Mouse (Mus musculus) adrenal gland, postnatal 10 days (tissue): ENCODE results near the gene Cacna2d2. TPM values are rescaled to one million over a fixed set of nuclear protein-coding genes. Genes with fewer than 3 reads are reported as not detected.
"Not testable (repeated sequence)": the region's sequence is repeated elsewhere in the genome, so short reads cannot be mapped to it uniquely, and the experiment has no call there.

Experiments
- DNase-seq: peaks from one replicate; pipeline ENCODE4 v3.0.0; 2021; ENCODE audit warnings: mixed read lengths
- total RNA-seq, 2 experiments: library from RNA; stranded (reverse); gene quantifications; 2 replicates each; pipeline ENCODE4 v1.2.3; 2021

The Cacna2d2 gene
- total RNA-seq, 2 experiments from 2014 or later: 4.1 to 4.7 TPM

DNA sequence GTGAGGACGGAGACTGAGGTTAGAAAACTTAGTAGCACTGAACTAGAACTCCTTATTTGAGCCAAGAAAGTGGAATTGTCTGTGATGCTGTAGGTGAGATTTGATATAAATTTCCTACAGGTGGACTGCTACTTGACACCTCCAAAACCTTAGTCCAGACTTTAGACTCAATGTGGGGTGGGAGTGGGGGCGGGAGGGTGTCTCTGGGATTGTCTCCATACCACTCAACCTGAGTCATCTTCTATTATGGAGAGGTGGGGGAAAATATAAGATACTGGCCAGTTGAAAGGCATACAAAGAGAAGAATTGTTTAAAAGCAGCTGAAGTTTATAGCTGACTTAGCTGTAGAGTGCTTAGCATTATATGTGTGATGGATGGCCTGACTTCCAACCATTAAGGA, 156.3 kb downstream of the Cacna2d2 start:
- no peak for DNase-seq

DNA sequence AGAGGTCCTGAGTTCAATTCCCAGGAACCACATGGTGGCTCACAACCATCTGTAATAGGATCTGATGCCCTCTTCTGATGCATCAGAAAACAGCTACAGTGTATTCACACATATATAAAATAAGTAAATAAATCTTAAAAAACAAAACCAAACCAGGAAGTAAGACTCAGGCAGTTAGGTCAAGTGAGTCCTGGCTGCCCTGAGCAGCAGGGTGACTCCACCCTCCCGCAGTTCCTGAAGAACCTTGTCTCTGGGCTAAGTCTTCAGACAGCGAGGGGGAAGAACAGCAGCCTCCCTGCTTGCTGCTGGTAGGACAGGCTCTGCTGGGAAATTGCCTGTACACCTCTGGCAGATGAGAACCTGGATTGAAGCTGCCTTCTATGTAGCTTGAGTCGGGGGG, 156.9 kb downstream of the Cacna2d2 start:
- no peak for DNase-seq

DNA sequence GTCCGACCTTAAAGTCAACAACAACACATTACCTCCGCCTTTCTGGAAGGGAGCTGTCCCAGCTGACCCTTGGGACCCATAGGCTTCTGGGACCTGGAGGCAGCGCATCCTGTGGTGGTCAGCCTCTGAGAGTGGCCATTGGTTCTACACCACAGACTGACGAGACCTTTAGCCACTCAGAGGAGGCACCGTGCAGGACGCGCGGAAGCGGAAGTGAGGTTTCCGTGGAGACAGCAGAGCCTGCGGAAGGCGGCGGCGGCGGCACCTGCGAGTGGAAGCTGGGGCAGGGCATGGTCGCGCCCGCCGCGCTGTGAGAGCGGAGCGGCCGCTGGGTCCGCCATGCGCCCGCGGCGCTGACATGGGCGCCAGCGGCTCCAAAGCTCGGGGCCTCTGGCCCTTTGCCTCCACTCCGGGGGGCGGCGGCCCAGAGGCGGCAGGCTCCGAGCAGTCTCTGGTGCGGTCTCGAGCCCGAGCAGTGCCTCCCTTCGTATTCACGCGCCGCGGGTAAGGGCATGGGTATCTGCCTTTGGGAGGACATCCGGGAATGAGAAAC, 163.7 kb downstream of the Cacna2d2 start, which contains the start of gene Tusc2:
TSS of gene Tusc2 (plus strand) at position 227 of the 553 bp plus-strand sequence.
- peak; percentile 96 for DNase-seq

DNA sequence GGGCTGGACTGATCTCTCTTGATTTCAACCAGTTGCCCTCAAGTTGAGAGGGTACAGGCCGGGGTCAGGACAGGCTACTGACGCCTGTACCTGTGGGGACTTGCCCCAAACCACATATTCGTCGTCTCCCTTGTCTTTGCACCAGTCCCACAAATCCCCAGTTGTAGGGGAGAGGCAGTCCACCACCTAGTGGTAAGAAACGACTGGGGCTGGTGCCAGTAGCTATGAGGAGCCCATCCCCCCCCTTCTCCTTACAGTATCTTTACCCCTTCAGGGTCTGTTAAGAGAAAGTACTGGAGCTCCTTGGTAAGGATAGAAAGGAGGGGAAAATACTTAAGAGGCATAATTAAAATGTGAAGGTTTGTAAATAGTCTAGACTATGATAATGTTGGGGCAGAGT, 166.1 kb downstream of the Cacna2d2 start:
- DNase-seq: not testable (repeated sequence)

DNA sequence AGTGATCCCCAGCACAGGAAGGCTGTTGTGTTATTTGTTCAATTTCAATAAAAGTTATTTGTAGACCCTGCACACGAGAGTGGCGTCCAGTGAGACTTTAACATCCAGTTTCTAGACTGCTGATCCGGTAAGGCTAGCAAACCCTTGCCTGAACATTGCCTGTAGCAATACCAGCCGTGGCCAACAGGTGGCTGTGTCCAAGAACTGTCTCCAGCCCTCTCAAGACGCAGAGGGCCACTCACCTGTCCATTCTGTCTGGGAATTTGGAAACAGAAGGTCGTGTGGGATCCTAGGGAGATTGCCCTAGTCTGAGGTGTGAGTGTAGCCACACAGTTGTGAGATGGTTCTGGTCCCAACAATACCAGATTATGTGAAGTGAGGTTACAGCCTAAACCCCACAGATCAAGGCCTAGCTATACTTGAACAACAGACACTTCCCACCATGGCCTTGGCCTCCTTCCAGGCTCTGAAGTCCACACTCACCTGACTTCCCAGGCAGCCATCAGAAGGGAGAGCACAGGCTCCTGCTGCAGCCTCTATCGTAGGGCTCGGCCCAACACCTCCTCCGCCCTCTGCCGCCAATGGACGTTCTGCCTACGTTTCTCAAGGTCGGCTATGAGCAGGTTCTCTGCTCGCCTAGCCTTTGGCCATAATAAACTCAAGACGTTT, 166.8 kb downstream of the Cacna2d2 start:
- DNase-seq: peak; percentile 92

DNA sequence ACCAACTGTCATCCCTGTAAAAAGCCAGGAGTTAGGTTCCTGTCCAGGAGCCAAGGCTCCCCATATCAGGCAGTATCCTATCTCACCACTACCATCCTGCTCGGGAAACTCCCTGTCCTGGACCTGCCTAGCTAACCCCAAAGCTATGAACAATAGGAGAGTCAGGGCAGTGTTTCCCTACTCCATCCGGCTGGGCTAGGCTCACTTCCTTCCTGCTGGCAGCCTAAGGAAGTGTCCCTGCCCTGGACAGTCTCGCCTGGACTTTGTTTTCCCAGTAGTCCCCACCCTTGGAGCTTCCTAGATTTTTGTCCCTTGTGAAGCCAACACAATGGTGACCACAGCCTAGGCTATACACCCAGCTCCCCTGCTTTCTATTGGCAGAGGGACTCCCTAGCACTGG, 167.4 kb downstream of the Cacna2d2 start:
- DNase-seq: peak; percentile 49

DNA sequence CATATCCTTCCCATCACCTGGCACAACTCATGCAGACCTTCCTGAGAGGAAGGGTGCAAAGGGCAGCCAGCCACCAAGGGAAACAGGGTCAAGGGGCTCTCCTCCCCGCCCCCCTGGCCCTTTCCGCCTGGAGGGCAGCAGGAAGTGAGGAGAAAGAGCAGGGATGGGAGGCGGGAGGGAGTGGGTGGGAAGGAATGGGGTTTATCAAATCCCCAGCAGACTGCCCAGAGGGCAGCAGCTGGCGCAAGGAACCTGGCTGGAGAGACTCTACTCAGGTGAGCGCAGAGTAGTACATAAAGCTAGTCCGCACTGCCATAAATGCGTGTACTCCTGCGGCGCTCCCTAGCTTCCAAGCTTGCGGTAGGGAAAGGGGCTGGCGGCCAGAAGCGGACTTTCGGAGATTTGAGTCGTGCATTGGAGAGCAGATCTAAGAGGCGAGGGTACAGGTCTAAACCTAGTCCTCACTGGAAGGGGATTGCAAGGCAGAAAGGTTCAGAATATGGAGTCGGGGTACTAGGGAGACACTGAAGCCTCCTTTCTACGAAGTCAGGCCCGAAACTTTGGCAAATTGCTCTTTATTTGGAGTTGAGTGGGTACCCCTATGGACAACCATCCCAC, 168.4 kb downstream of the Cacna2d2 start, which contains the start of gene Hyal2:
TSS of gene Hyal2 (plus strand) at position 244 of the 618 bp plus-strand sequence.
- DNase-seq: peak; percentile 59

DNA sequence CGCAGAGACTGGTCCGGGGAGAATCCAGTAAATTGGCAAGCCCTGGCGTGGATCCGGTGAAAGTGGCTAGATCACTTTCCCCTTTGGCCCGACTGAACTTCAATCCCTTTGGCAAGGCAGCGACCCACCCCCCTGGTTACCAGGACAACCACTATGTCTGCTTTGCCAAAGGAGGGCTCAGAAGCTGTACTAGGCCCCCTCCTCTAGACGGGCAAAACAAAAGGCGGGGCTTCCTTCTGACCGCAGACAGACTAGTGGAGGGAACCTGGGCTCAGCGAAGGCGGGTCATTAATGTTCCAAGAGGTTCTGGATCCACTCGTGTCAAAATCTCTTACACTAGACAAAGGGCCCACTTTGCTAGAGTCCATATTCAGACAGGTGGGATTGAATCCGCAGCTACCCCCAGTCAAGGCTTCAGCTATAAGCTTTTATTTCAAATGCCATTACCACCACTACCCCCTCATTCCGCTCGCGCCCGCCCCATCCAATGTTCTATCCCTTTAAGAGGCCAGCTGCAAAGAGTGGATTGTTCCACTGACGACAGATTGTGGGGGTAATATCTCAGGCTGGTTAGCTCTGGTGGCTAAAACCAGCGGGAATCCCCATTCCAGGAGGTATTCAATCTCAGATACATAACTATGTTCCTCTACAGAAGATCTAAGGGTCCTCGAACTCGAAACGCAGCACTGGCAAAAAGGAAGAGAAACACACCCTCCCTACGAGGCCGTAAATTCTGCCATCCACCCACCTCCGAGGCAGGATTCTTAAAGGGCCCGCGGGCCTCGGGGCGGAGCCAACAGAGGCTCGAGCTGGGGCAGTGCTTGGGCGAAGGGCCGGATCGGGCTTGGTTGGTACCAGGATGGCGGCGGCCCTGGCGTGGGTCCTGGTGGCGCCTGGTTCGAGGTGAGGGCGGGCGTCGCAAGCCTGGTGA, 169.2 kb downstream of the Cacna2d2 start:
- peak; percentile 91 for DNase-seq

DNA sequence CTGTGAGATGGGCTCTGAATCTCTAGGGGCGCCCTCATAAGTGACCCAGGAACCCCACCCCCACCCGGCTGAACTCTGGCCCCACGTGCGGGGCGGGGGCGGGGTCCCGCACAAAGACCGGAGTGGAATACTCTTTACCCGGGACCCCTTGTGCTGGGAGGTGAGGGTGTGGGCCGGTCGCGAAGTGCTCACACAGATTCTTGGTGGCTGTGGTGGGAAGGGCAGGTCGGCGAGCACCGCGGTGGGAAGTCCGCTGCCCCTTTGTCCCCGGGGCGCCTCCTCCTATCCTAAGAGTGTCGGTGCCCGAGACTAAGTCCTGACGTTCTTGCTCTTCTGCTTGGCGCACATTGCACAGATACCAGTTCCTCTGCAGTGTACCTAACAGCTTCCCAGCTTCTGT, 169.9 kb downstream of the Cacna2d2 start:
- no peak for DNase-seq

DNA sequence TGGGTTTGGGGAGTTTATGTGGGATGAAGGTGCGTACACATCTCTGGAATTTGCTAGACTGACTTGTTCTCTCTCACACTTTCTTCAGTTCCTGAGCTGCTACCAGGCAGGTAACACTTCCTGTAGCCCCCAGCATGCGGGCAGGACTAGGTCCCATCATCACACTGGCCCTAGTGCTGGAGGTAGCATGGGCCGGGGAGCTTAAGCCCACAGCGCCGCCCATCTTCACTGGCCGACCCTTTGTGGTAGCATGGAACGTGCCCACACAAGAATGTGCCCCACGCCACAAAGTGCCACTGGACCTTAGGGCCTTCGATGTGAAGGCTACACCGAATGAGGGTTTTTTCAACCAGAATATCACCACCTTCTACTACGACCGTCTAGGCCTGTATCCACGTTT, 170.6 kb downstream of the Cacna2d2 start:
- DNase-seq: no peak

DNA sequence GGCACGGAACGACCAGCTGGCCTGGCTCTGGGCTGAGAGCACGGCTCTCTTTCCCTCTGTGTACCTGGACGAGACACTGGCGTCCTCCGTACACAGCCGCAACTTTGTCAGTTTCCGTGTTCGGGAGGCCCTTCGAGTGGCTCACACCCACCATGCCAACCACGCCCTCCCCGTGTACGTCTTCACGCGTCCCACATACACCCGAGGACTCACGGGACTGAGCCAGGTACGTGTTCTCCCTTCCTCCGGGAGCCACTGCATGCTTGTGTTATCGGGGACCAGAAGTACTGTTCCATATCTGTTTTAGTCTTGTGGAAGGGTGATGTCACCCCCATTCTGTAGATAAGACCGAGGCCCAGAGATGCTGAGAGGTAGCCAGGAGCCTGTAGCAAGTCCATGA, 171.4 kb downstream of the Cacna2d2 start:
- DNase-seq: no peak

DNA sequence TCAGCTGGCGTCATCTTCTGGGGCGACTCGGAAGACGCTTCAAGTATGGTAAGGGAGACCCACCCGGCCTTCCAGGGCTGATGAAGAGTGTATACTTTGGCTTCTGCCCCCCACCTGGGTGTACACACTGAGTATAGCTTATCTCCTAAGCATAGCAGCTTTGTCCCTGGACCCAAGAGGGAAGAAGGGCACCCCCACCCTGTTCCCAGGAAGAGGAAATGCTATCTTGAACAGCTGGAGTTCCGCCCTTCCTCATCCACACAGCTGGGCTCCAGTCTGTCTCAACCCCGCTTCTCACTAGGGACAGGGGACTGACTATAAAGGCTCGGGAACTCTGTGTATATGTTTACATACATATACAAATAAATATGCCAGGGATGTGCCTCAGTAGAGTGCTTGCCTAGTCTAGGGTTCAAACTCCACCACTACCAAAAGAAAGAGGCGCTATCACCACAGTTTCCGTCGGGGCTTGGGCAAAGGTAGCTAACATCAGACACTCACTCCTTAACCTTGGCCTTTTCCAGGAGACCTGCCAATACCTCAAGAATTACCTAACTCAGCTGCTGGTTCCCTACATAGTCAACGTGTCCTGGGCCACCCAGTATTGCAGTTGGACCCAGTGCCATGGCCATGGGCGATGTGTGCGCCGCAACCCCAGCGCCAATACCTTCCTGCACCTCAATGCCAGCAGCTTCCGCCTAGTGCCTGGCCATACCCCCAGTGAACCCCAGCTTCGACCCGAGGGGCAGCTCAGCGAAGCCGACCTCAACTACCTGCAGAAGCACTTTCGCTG, 172.3 kb downstream of the Cacna2d2 start:
- no peak for DNase-seq

DNA sequence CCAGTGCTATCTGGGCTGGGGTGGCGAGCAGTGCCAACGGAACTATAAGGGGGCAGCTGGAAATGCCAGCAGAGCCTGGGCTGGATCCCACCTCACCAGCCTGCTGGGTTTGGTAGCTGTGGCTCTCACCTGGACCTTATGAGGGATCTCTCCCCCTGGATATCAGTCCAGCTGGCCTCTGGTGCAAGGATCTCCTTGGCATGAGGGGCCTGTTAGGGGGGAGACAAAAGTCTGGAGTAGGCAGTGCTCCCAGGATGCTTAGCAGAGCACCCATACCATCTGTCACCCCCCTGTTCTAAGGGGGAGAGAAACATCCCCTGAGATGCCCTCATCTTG, 172.9 kb downstream of the Cacna2d2 start:
- no peak for DNase-seq

DNA sequence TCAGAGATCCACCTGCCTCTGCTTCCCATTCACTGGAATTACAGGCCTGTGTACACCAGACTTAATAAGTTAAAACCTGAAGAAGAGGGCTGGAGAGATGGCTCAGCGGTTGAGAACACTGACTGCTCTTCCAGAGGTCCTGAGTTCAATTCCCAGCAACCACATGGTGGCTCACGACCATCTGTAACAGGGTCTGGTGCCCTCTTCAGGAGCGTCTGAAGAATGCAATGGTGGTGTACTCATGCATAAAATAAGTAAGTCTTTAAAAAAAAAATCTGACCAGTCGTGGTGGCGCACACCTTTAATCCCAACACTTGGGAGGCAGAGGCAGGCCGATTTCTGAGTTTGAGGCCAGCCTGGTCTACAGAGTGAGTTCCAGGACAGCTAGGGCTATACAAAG, 174.4 kb downstream of the Cacna2d2 start:
- DNase-seq: not testable (repeated sequence)

DNA sequence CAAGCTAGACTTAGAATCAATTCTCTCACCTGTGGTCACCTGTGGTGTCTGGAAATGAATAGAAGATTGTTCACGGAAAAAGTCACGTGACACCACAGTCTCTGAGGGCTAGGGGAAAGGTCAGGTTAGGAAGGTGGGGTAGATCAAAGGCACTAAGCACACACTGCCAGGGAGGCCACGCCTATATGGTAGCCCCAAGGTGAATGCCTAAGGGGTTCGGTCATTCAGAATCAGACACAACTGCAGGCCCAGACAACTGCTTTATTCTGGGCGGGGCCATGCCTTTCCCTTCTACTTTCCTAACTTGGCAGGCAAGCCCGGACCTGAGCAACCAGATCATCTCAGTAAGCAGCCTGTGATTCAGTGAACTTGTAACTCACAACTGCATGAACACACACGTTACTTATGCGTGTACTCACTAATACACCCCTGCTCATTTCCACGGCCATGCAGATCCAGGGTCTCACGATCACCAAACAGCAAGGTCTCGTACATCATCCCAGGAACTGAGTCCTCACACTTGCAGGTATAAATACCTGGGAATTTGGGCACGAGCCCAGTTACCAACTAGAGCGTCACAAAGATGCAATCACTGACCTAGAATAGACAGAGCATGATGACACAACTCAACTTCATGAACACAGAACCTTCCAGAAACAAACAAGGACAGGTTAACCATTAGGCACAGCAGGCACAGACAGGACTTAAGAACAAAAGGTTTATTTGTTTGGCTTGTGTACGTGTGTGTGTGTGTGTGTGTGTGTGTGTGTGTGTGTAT, 176.4 kb downstream of the Cacna2d2 start:
- DNase-seq: no peak

DNA sequence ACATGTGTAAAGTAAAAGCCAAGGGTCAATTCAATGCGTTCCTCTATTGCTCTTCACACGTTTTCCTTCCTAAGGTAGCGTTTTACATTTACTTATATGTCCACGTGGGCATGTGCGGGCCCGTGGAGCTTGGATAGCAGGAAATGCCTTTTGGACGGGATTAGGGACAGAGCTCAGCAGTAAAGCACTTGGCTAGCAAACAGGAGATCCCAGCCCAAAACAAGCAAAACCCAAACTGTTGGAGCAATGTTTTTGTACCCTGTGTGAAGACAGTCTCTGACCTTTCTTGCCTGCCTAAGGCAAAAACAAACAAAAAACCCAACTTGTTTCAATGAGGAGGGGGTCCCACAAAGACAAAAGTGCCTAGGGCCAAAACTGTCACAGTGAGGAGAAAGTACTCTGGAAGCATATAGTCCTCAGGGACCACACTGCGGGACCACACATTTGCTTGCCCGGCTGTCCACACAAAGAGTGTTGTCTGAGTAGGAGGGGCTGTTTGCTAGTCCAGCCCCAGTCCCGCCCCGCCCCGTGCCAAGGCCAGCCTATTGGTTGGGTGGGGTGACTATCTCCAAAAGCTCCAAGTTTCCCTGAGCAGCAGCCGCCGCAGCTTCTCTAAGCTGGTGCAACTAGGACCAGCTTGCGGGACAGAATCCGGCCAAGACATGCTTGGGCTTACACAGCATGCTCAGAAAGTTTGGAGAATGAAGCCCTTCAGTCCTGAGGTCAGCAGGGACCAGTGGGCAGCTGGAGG, 177.1 kb downstream of the Cacna2d2 start, which contains the start of gene Hyal1:
TSS of gene Hyal1 (plus strand) at position 571 of the 751 bp plus-strand sequence.
- peak; percentile 95 for DNase-seq

DNA sequence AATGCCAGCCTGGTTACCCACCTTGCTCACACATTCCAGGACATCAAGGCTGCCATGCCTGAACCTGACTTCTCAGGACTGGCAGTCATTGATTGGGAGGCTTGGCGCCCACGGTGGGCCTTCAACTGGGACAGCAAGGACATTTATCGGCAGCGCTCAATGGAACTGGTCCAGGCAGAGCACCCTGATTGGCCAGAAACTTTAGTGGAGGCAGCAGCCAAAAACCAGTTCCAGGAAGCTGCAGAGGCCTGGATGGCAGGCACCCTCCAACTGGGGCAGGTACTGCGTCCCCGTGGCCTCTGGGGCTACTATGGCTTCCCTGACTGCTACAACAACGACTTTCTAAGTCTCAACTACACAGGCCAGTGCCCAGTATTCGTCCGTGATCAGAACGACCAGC, 178.5 kb downstream of the Cacna2d2 start:
- peak; percentile 43 for DNase-seq

DNA sequence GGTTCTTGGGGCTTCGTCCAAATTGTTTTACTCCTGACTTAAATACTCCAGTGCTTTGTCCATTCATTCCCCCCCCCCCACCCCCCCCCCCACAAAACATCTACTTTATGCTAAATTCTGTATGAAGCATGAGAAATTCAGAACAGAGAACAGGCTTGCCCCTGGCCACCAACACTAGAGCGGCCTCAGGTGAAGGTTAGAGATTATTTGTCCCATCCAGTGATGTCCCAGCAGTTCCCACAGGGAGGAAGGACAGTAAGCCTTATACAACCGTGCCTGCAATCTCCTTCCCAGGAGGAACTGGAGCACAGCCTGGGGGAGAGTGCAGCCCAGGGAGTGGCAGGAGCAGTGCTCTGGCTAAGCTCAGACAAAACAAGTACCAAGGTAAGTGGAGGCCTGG, 179.2 kb downstream of the Cacna2d2 start, which contains the start of gene Naa80:
TSS of gene Naa80 (plus strand) at position 301 of the 400 bp plus-strand sequence.
- DNase-seq: no peak
